Mouse (Mus musculus): Measurements from ENCODE around the gene Pbrm1.

DNA sequence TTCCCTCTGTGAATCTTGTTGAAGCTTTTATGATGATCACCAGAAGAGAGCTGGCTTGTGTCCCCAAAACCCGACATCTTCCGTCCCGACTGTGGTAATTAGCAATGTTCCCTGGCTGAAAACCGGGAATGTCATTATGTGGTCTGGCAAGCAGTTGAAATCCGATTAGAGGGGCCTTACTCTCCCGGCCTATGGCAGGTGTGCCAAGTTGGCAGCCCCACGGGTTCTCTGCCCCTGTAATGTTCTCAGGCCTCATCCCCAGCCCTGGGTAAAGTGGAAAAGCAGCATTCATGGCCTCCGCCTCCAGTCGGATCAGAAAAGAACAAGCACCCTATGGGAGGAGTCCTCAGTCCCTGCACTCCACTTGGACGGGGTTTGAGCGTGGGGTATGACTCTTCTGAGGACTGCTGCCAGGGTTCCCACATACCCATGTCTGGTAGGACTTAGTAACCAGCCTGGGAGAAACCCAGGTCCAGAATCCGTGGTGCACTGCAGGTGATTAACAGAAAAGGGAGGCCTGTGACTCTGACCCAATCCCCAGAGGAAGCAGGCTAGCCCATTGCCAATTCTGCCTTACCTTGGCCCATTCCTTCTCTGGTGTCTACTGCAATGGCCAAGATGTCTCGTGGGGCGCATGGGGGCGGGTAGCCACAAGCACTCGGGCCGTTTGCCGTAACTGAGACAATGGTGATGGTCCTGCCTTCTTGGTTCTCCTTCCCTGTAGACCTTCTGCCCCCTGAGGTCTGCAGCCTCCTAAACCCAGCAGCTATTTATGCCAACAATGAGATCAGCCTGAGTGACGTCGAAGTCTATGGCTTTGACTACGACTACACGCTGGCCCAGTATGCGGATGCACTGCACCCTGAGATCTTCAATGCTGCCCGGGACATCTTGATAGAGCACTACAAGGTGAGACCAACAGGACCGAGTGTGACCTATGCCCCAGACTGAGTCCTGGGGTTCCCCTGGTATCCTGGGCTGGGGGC, 115.4 kb downstream of the Pbrm1 start:
- TF ChIP-seq EP300 (IDR thresholded peaks at IDR 0.05; ENCODE audit: insufficient read depth, low read depth, low read length) (no peak), CTCF (IDR thresholded peaks at IDR 0.05) (no peak)

All from heart, adult 2 months (tissue).